Mouse (Mus musculus) cerebellum, adult 11-12 months (tissue): Measurements from ENCODE around the gene Dll3.

Experiments
- DNase-seq: peaks from one replicate; pipeline ENCODE4 v3.0.0; 2022

Dll3 gene

GRCm38 (mm10) chr7:28301616-28302433 lies at the start of gene Dll3:
TSS of gene Dll3 (minus strand) at chr7:28302238.
- no peak for DNase-seq

GRCm38 (mm10) chr7:28351676-28352191 lies 49.7 kb upstream of the Dll3 start:
- DNase-seq, result no peak

GRCm38 (mm10) chr7:28350155-28350883 lies 48.3 kb upstream of the Dll3 start, which contains the start of gene Rps16:
TSS of gene Rps16 (plus strand) at chr7:28350652.
- DNase-seq, result peak; percentile 97

- no peak for DNase-seq
These were observed 46.6 kb upstream of the Dll3 start for GRCm38 (mm10) chr7:28348601-28349000.

GRCm38 (mm10) chr7:28347746-28348145 lies 45.7 kb upstream of the Dll3 start:
- DNase-seq, result no peak

- no peak for DNase-seq
These were observed 42.6 kb upstream of the Dll3 start for GRCm38 (mm10) chr7:28344637-28345036.

- DNase-seq, result no peak
These were observed 39.3 kb upstream of the Dll3 start for GRCm38 (mm10) chr7:28341381-28341780.

GRCm38 (mm10) chr7:28339213-28339917 lies 37.3 kb upstream of the Dll3 start:
- DNase-seq, result peak; percentile 44

GRCm38 (mm10) chr7:28338108-28338998 lies 36.3 kb upstream of the Dll3 start, which contains the start of gene Supt5:
TSS of gene Supt5 (minus strand) at chr7:28338746.
- peak; percentile 97 for DNase-seq

- no peak for DNase-seq
These were observed 33.4 kb upstream of the Dll3 start for GRCm38 (mm10) chr7:28335471-28335870.

GRCm38 (mm10) chr7:28334534-28334933 lies 32.5 kb upstream of the Dll3 start:
- DNase-seq, result no peak

- no peak for DNase-seq
These were observed 26.2 kb upstream of the Dll3 start for GRCm38 (mm10) chr7:28328260-28328659.

- DNase-seq, result no peak
These were observed 24.4 kb upstream of the Dll3 start for GRCm38 (mm10) chr7:28326457-28326856.

- no peak for DNase-seq
These were observed 23.3 kb upstream of the Dll3 start for GRCm38 (mm10) chr7:28325293-28325692.

GRCm38 (mm10) chr7:28321974-28322720 lies 20.1 kb upstream of the Dll3 start:
- no peak for DNase-seq

- no peak for DNase-seq
These were observed 16.7 kb upstream of the Dll3 start for GRCm38 (mm10) chr7:28318714-28319113.

GRCm38 (mm10) chr7:28318036-28318435 lies 16.0 kb upstream of the Dll3 start:
- DNase-seq, result no peak

- DNase-seq, result peak; percentile 97
These were observed 10.0 kb upstream of the Dll3 start, which contains the start of gene Timm50 for GRCm38 (mm10) chr7:28311926-28312543. TSS of gene Timm50 (minus strand) at chr7:28312072.

- no peak for DNase-seq
These were observed 9.3 kb upstream of the Dll3 start for GRCm38 (mm10) chr7:28311151-28311925.

- DNase-seq, result no peak
These were observed 7.7 kb upstream of the Dll3 start for GRCm38 (mm10) chr7:28309737-28310136.
